Mouse (Mus musculus) neutrophil, adult 59 days (primary cell): ENCODE results near the gene Nod1. TPM values are rescaled to one million over a fixed set of nuclear protein-coding genes. Genes with fewer than 3 reads are reported as not detected.

ENCODE experiments used
- total RNA-seq, 2 experiments: library from RNA; stranded (reverse); gene quantifications; 1 replicate in 1 of 2; 2 replicates in 1 of 2; pipeline ENCODE4 v1.2.4; 2023

The Nod1 gene
- total RNA-seq = 10 to 100 TPM; 33.2 to 39.1 TPM

DNA sequence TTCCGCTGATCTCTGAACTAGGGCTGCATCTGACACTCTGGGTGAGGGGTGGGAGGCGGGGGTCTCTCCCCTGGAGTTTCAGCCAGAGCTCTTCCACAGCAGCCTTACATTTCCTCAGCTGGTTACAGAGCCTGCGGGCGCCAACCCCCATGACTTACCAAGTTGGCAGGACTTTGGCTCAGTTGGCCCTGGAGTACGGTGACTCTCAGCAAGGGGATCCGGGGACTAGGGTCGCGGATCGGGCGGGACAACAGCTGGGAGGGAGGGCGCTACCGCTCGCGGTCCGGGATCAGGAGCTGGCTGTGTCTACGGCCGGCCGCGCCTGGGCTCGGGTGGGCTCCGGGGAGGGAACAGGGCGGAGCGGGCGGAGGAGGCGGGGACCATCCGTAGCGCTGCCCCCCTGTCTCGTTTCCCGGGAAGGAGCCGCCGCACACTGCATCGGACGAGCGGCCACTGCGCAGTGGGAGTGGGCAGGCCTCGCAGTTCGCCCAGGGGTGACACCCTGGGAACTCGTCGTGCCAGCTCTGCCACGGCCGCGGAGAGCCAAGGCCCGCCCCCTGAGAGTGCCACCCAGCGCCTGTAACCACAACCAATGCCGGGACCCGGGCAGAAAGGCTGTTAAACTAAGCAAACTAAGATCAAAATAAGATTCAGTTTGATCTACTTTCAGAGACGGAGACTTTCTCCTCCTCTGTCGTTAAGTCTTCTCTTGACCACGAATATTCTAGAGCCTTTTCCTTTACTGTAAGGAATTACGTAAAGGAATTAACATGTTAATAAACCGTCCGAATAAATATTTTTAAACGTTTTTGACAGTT, at the start of gene Nod1:
Nod1 (minus strand) TSS at position 502 of the 818 bp plus-strand sequence.

DNA sequence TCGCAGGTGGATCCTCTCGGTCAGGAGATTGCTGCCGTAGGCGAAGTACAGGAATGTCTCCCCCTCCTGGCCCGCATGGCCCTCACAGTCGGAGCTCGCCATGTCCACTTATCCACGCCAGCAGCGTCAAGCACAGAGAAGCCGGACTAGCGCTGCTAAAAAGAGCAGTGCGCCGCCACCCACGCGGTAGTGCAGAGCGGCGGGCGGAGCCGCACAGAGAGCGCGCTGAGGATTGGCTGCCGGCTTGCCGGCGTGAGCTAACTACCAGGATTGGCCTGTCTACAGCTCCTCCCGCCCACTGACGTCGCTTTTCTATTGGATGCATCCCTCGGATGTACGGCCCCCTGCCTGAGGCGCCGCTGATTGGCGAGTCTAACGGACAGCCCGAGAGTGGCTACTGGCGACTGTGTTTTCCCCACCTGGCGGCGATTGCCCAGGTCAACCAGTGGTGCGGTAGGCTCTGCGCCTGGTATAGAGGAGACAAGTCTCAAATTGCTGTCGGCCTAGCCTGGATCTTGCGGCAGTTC, 20.4 kb upstream of the Nod1 start, which contains the start of gene Ggct:
Ggct (minus strand) TSS at position 217 of the 527 bp plus-strand sequence.

Other genes starting within 250 kb of the Nod1 start
- 10 to 100 TPM; 29.4 to 36.7 TPM for gene Znrf2, start 155.7 kb downstream of the Nod1 start, total RNA-seq
- 1 to 10 TPM; 2.6 to 3.8 TPM for gene Ggct, start 20.3 kb upstream of the Nod1 start, total RNA-seq
- 10 to 100 TPM; 45.2 to 49.3 TPM for gene Gars, start 65.4 kb upstream of the Nod1 start, total RNA-seq
- not detected for gene Crhr2, start 160.4 kb upstream of the Nod1 start, total RNA-seq
- not detected for gene Inmt, start 202.4 kb upstream of the Nod1 start, total RNA-seq
- gene Mindy4, start 230.8 kb upstream of the Nod1 start, total RNA-seq = 1 to 10 TPM in 1 of 2 experiments, under 1 TPM in 1; 0.42 to 1.2 TPM